Mouse (Mus musculus) left cerebral cortex, postnatal 4 days (tissue): ENCODE results near the gene Calm2. TPM values are rescaled to one million over a fixed set of nuclear protein-coding genes. Genes with fewer than 3 reads are reported as not detected.

Experiments used
- DNase-seq: peaks from one replicate; pipeline ENCODE4 v3.0.0-alpha.2; 2022
- intact Hi-C: fragments of 180-260 bp; cut with DNase I; formaldehyde crosslinking; loops from one replicate; pipeline ENCODE4 v1.15.1; 2025
- total RNA-seq, 2 experiments: library from RNA; stranded (reverse); gene quantifications; 2 replicates each; pipeline ENCODE4 v1.2.3; 2021

Gene Calm2
- total RNA-seq, 2 experiments from 2014 or later: 1,837 to 1,937 TPM

DNA sequence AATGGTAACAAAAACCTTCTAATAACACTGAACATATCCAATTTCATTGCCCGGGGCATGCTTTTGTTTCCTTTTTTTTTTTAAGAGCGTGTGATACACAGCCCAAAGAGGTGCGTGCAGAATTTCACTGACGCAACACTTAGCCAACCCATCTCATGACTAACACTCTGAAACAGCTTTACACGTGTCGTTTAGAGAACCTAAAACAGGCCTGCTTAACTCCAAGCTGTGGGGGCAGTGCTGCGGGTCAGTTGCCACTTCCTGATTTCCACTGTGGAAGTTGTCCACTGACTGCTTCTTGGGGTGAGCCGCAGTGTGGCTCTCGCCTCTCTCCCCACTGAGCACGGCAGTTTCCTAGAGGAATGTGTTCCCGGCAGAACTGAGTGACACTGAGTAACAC, 41.2 kb downstream of the Calm2 start:
- no peak for DNase-seq
- intact Hi-C loops: no loop called here

DNA sequence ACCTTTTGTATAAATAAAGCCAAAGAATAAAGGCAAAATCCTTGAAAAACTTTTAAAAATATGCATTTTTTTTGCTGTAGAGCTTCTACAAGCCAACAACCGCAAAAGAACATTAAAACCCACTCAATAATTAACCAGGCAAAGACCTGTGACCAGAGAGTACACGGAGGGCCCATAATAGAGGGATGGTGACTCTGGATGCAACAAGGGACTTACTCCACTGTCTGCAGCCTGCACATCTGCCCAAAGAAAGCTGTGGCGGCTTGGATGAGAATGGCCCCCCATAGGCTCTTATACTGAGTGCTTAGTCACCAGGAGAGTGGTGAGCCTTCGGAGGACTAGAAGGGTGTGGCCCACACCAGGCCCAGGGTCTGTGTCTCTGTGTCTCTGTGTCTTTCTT, 43.3 kb downstream of the Calm2 start:
- DNase-seq: no peak
- intact Hi-C loops: no loop called here

DNA sequence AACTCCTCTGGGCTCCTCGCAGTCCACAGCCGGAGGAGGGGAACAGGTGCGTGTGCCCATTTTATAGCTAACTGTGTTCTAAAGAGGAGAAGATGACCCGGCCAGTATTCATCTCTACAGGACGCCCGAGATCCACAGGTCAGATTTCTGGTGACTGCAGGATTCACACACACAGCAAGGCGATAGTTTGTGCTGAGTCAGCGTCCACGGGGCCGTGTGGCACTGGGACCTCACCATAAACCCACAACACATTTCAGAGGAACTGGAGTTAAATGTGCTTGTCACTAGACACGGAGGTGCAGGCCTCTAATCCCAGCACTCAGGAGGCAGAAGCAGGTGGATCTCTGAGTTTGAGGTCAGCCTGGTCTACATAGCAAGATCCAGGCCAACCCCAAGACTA, 44.3 kb downstream of the Calm2 start:
- no peak for DNase-seq
- intact Hi-C loops: no loop called here

DNA sequence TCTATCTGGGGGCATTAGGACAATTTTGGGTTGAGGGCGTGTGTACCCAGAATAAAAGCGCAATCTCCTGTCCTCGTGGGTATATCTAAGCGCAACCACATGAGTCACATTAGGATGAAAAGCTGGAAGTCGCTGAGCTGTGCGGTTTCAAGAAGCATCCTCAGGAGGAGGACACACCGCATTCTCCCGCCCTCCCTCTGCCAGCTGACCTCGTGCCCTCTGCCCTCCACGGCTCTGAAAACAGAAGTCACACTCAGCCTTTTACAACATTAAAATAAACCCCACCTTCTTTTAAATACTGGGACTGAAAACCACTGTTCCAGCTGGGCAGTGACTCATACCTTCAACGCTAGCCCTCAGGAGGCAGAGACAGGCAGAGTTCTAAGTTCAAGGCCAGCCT, 49.6 kb downstream of the Calm2 start:
- intact Hi-C loops: no loop called here
- DNase-seq: no peak

DNA sequence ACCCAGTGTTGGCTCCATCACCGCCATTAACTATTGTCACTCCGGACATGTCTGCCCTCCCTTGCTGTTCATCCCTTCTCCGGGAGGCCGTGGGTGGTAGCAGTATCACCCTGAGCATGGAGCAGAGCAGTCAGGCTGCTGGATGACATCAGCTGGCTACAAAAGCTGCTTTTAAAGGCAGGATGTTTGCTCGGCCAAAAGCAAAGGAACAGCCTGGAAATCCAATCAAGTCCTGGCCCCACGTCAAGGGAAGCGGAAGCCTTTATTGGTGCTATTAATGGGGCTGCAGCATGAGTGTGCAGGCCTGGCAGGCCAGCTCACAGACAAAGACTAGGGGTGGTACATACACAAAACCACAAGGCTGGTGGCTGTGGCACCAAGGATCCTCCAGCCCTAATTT, 55.5 kb downstream of the Calm2 start:
- intact Hi-C loops: no loop called here
- no peak for DNase-seq

DNA sequence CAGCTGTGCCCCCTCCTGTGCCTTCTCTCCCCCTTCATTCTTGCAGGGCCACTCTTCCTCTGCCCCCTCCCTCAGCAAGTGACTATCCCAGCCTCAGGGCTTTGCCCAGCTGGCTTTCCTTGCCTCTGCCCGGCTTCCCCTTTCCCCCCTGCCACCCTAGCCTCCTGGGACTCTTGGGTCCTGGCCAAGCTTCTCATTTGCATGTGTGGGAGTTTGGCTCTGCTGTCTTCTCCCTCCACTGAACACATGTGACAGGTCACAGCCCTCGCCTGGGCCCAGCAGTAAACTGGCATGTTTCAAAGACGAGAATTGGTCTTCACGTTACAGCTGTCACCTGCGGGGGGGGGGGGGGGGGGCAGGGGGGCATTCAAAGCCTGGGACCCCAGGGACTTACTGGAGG, 59.7 kb downstream of the Calm2 start:
- intact Hi-C loops: no loop called here
- peak; percentile 83 for DNase-seq

DNA sequence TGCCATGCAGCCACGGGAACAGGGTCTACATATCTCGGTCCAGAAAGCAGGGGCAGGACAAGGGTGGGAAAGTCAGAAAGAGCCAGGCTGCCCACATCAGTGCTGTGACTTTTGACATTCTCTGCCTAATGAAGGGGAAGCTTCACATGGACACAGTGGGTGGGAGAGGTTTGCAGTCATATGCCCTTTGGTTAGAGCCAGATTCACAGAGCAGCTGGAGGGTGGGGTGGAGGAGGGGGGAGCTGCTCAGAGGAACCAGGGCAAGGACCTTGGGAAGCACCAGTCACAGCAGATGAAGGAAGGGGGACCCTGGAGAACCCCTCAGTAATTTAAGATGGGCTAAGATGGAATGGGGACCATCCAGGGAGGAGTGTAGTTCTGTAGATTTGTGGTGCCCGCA, 60.9 kb downstream of the Calm2 start:
- intact Hi-C loops: no loop called here

More for the DNA sequence above, 60.9 kb downstream of the Calm2 start:
- peak; percentile 53 for DNase-seq

Other genes starting within 250 kb of the Calm2 start
- 10 to 100 TPM; 22.3 to 23.2 TPM for gene Mcfd2, start 181.0 kb downstream of the Calm2 start, total RNA-seq
- 1 to 10 TPM; 7.7 to 8.7 TPM for gene Ttc7, start 164.0 kb downstream of the Calm2 start, total RNA-seq
- not detected for gene Stpg4, start 19.2 kb downstream of the Calm2 start, total RNA-seq
- under 1 TPM; 0.40 to 0.54 TPM for gene Epcam, start 189.0 kb upstream of the Calm2 start, total RNA-seq
- 10 to 100 TPM; 29.0 to 34.9 TPM for gene Msh2, start 225.4 kb upstream of the Calm2 start, total RNA-seq